Mouse (Mus musculus): Measurements from ENCODE around the gene Elavl3. TPM values are rescaled to one million over a fixed set of nuclear protein-coding genes. Genes with fewer than 3 reads are reported as not detected.

The Elavl3 gene
- polyA plus RNA-seq, 1 experiment from 2014 or later, result 0.12 TPM

GRCm38 (mm10) chr9:22011055-22011454, 40.8 kb downstream of the Elavl3 start:
- DNase-seq (no peak), ATAC-seq (ENCODE audit: insufficient read depth) (peak; percentile 40; the same call in 1 of the 2 replicates)
- WGBS, result 84% methylated on average over 5 of the region's 5 CpGs

GRCm38 (mm10) chr9:22004546-22004945, 47.3 kb downstream of the Elavl3 start:
- ATAC-seq (ENCODE audit: insufficient read depth) (no peak), DNase-seq (no peak)
- no peak for TF ChIP-seq CTCF (IDR thresholded peaks at IDR 0.05; ENCODE audit: low read depth)
- 85% methylated on average over 12 of the region's 12 CpGs for WGBS
- peaks cover 52% of the 10 kb centered on the region for H3K36me3 ChIP-seq (ENCODE audit: insufficient read depth)
- 0 out of 2 replicates have a peak overlapping the region, but pooled peaks have one; percentile 79 for H3K4me2 ChIP-seq
- no peaks in the 10 kb centered on the region for H3K9me3 ChIP-seq (ENCODE audit: low read depth, low read length)
- peaks cover 7% of the 10 kb centered on the region for H3K4me1 ChIP-seq (ENCODE audit: insufficient read depth)
- H3K4me3 ChIP-seq (ENCODE audit: low read depth, low read length), result no peak overlapping the region
- no peak overlapping the region for H3K9ac ChIP-seq
- no peaks in the 10 kb centered on the region for H3K27me3 ChIP-seq (ENCODE audit: insufficient read depth, low read length)
- H3K27ac ChIP-seq (ENCODE audit: low read depth), result no peak overlapping the region

More at GRCm38 (mm10) chr9:22011055-22011454, 40.8 kb downstream of the Elavl3 start:
- Histone ChIP-seq H3K9me3 (ENCODE audit: low read depth, low read length) (no peaks in the 10 kb centered on the region), H3K27me3 (ENCODE audit: insufficient read depth, low read length) (no peaks in the 10 kb centered on the region), H3K4me1 (ENCODE audit: insufficient read depth) (no peaks in the 10 kb centered on the region), H3K9ac (no peak overlapping the region), H3K4me2 (no peak overlapping the region), H3K27ac (ENCODE audit: low read depth) (no peak overlapping the region), H3K4me3 (ENCODE audit: low read depth, low read length) (no peak overlapping the region), H3K36me3 (ENCODE audit: insufficient read depth) (peaks cover 88% of the 10 kb centered on the region)
- no peak for TF ChIP-seq CTCF (IDR thresholded peaks at IDR 0.05; ENCODE audit: low read depth)

GRCm38 (mm10) chr9:22003163-22003554, 48.7 kb downstream of the Elavl3 start:
- Histone ChIP-seq H3K36me3 (ENCODE audit: insufficient read depth) (peaks cover 38% of the 10 kb centered on the region), H3K4me1 (ENCODE audit: insufficient read depth) (peaks cover 7% of the 10 kb centered on the region), H3K9me3 (ENCODE audit: low read depth, low read length) (no peaks in the 10 kb centered on the region), H3K27me3 (ENCODE audit: insufficient read depth, low read length) (no peaks in the 10 kb centered on the region), H3K4me2 (peak overlapping the region; percentile 79), H3K9ac (peak overlapping the region; percentile 68), H3K4me3 (ENCODE audit: low read depth, low read length) (peak overlapping the region; percentile 76), H3K27ac (ENCODE audit: low read depth) (peak overlapping the region; percentile 34; the same call in 1 of the 2 replicates)
- no peak for TF ChIP-seq CTCF (IDR thresholded peaks at IDR 0.05; ENCODE audit: low read depth)
- ATAC-seq (ENCODE audit: insufficient read depth), result peak; percentile 10
- under 1% methylated on average over 18 of the region's 18 CpGs for WGBS
- peak; percentile 61 for DNase-seq

GRCm38 (mm10) chr9:22002194-22003162, 49.3 kb downstream of the Elavl3 start, which contains the start of the genes Ccdc151 and Prkcsh:
Ccdc151 (minus strand) TSS chr9:22002634.
Prkcsh (plus strand) TSS chr9:22002806.
- peak within 1 kb of the TSS; percentile 34; the same call in 1 of the 2 replicates for H3K27ac ChIP-seq (ENCODE audit: low read depth)
- H3K36me3 ChIP-seq (ENCODE audit: insufficient read depth), result peaks cover 31% of the 10 kb centered on the region
- peak; percentile 99 for DNase-seq
- peak within 1 kb of the TSS; percentile 79 for H3K4me2 ChIP-seq
- 6% methylated on average over 57 of the region's 57 CpGs for WGBS
- peak within 1 kb of the TSS; percentile 76 for H3K4me3 ChIP-seq (ENCODE audit: low read depth, low read length)
- peak; percentile 100 for ATAC-seq (ENCODE audit: insufficient read depth)
- H3K27me3 ChIP-seq (ENCODE audit: insufficient read depth, low read length), result no peaks in the 10 kb centered on the region
- peaks cover 7% of the 10 kb centered on the region for H3K4me1 ChIP-seq (ENCODE audit: insufficient read depth)
- H3K9ac ChIP-seq, result peak within 1 kb of the TSS; percentile 68
- no peak for TF ChIP-seq CTCF (IDR thresholded peaks at IDR 0.05; ENCODE audit: low read depth)
- no peaks in the 10 kb centered on the region for H3K9me3 ChIP-seq (ENCODE audit: low read depth, low read length)

- 84% methylated on average over 4 of the region's 4 CpGs for WGBS
- TF ChIP-seq CTCF (IDR thresholded peaks at IDR 0.05; ENCODE audit: low read depth), result no peak
- ATAC-seq (ENCODE audit: insufficient read depth) (no peak), DNase-seq (no peak)
- Histone ChIP-seq H3K9ac (no peak overlapping the region), H3K4me3 (ENCODE audit: low read depth, low read length) (no peak overlapping the region), H3K36me3 (ENCODE audit: insufficient read depth) (peaks cover 23% of the 10 kb centered on the region), H3K9me3 (ENCODE audit: low read depth, low read length) (no peaks in the 10 kb centered on the region), H3K27me3 (ENCODE audit: insufficient read depth, low read length) (no peaks in the 10 kb centered on the region), H3K4me1 (ENCODE audit: insufficient read depth) (peaks cover 7% of the 10 kb centered on the region), H3K4me2 (peak overlapping the region; percentile 79; the same call in 1 of the 2 replicates), H3K27ac (ENCODE audit: low read depth) (no peak overlapping the region)
Observed at GRCm38 (mm10) chr9:22001633-22002032, 50.2 kb downstream of the Elavl3 start.

- DNase-seq, result no peak
- H3K36me3 ChIP-seq (ENCODE audit: insufficient read depth), result peaks cover 10% of the 10 kb centered on the region
- 83% methylated on average over 6 of the region's 6 CpGs for WGBS
- H3K4me1 ChIP-seq (ENCODE audit: insufficient read depth), result peaks cover 7% of the 10 kb centered on the region
- no peak for ATAC-seq (ENCODE audit: insufficient read depth)
- TF ChIP-seq CTCF (IDR thresholded peaks at IDR 0.05; ENCODE audit: low read depth), result no peak
- H3K4me3 ChIP-seq (ENCODE audit: low read depth, low read length), result no peak overlapping the region
- no peak overlapping the region for H3K4me2 ChIP-seq
- no peaks in the 10 kb centered on the region for H3K9me3 ChIP-seq (ENCODE audit: low read depth, low read length)
- no peak overlapping the region for H3K27ac ChIP-seq (ENCODE audit: low read depth)
- H3K9ac ChIP-seq, result no peak overlapping the region
- H3K27me3 ChIP-seq (ENCODE audit: insufficient read depth, low read length), result no peaks in the 10 kb centered on the region
Observed at GRCm38 (mm10) chr9:22000296-22000695, 51.5 kb downstream of the Elavl3 start.
